Mouse (Mus musculus) common myeloid progenitor, adult 5-6 weeks (primary cell): ENCODE data around the gene Agr2. TPM values are rescaled to one million over a fixed set of nuclear protein-coding genes. Genes with fewer than 3 reads are reported as not detected.
A peak's percentile ranks its signal among the peaks of the same experiment; 100 is the strongest.

Source experiments
- ATAC-seq: replicated peaks from 2 replicates; pipeline ENCODE4 v1.8.0; 2016; ENCODE audit warnings: low read depth, mild to moderate bottlenecking, moderate TSS enrichment, inconsistent platforms; ENCODE audit not compliant: poor library complexity, severe bottlenecking
- total RNA-seq: library from RNA; stranded (forward); fragments of 200-1000, 187-1606 nt; gene quantifications from 2 replicates; pipeline ENCODE4 v1.2.3, GENCODE M21; 2017

The Agr2 gene
- not detected in 2 replicates for total RNA-seq

DNA sequence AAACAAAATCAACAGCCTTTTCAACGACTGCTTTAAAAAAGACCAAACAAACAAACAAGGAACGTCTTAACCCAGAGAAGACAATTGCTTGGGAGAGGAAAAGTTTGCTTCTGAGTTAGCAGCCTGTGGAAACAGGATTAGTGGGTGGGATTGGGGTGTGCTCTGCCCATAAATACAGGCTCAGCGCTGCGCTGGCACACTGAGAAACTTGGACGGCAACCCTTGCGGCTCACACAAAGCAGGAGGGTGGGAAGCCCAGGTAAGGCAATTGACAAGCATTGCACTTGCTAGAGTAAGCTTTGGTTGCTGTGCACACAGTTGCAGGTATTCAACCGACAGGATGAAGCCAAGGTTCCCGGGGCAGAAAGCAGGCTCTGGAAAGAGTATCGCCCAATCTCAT, at the start of gene Agr2:
Gene Agr2 (plus strand): TSS at position 197 of the 400 bp plus-strand sequence.
- no peak for ATAC-seq

- ATAC-seq, result no peak
Observed at GRCm38 (mm10) chr12:35951757-35952156, 41.0 kb upstream of the Agr2 start.

GRCm38 (mm10) chr12:35957235-35957634, 35.5 kb upstream of the Agr2 start:
- peak; percentile 93 for ATAC-seq

DNA sequence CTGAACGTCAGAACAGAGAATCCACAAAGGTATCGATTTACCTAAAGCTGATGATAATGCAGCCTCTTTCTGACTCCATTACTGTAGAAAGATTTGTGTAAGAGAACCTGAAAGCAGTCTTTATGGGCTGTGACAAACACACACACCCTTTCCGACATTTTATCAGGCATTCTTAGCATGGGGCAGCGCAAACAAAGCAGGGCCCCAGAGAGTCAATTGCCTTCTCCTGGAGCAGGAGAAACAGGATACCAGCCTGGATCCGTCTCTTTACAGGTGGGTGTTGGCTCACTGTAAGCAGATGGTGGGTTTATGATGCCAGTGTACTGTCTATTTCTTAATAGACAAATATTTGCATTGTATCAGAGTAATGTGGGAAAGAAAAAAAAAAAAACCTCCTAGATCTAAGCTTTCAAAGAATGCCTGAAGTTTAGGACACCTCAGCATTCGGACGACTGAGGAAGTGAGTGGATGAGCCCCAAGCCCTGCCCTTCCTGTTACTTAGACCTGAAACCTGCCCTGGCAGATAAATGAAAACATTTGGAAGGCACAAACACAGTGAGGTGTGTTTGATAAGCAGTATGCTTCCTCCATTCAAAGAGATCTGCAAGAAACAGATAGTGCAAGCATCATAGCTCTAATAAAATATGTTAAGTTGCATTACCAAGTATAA, 26.5 kb upstream of the Agr2 start:
- peak; percentile 93 for ATAC-seq

DNA sequence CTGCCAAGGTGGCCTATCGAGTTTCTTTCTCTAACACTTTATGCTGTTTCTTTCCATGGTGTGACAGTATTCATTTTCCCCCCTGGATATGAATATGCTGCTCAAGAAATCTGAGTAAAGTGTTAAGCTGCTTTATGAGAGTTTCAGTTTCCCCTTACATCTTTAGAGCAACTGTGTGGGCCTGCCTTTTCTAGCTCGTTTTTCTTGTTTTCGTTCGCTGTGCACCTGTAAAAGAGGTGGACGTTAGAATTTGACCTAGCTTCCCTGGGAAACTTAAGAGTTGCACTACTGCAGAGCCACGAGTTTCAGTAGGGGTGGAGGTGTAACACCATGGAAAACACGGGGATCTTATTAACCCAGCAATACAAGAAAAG, 26.0 kb upstream of the Agr2 start:
- ATAC-seq, result no peak

DNA sequence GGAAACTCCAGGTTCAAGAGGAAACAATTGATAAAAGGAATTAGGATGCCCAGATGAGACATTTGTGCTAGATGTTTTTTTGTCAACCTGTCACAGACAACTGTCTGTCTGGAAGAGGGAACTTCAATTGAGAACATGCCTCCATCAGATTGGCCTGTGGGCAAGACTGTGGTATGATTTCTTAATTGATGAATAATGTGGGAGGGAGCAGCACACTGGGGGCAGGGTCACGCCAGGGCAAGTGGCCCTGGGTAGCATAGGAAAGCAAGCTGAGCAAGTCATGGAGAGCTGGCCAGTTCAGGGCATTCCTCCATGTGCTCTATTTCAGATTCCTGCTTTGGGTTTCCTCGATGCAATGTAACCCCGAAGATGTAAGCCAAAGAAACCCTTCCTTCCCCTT, 16.8 kb upstream of the Agr2 start:
- ATAC-seq, result peak; percentile 73

DNA sequence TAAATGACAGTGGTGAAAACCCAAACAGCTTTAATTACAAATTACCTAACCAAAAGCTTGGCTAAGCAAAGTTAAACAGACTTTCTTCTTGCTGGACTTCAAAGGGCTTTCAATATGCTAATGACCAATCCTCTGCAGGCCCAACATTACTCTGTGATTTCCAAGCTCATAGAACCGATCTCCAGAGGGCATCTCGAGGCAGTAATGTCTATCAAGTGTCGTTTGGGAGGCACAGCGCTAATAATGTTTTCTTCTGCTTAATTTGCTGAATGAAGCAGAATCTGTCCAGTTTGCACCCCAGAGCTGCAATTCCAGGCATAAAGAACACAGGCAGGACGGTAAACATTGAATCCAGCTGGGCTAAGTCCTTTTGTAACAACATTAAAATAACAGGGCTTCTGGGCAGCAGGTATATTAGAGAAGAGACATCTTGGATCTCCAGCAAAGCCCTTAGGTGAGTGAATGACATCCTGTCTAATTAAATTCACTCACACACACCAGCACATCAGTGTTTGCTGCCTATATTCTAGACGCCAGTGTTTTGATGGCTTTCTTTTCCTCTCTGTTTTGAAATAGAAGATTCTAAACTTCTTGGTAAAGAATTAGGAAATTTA, 15.0 kb upstream of the Agr2 start:
- no peak for ATAC-seq

- no peak for ATAC-seq
Observed at GRCm38 (mm10) chr12:35979625-35980024, 13.1 kb upstream of the Agr2 start.

- ATAC-seq, result peak; percentile 89
Observed at GRCm38 (mm10) chr12:35981732-35982360, 10.9 kb upstream of the Agr2 start.

GRCm38 (mm10) chr12:35983472-35983871, 9.2 kb upstream of the Agr2 start:
- ATAC-seq, result peak; percentile 75

DNA sequence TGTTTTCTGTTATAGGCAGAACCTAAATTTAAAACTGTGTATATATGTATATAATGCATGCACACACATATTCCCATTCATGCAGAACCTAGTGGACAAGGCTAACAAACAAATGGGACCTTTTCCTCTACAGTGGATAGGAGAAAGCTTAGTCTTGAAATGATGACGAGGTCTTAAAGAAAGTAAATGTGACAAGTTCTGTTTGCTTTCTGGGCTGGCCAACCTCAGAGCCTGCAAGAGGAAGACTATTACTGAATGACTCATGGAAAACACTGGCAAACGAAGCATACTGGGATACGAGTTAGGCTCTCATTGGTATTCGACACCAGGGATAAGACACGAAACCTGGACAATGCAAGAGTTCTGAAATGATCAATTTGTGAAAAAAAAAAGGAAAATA, 8.0 kb upstream of the Agr2 start:
- no peak for ATAC-seq

GRCm38 (mm10) chr12:35993583-35993982, 876 bp downstream of the Agr2 start:
- ATAC-seq, result no peak

GRCm38 (mm10) chr12:35994098-35994497, 1.4 kb downstream of the Agr2 start:
- no peak for ATAC-seq

GRCm38 (mm10) chr12:35995799-35996198, 3.1 kb downstream of the Agr2 start:
- ATAC-seq, result peak; percentile 70

GRCm38 (mm10) chr12:36004714-36005113, 12.0 kb downstream of the Agr2 start:
- no peak for ATAC-seq

DNA sequence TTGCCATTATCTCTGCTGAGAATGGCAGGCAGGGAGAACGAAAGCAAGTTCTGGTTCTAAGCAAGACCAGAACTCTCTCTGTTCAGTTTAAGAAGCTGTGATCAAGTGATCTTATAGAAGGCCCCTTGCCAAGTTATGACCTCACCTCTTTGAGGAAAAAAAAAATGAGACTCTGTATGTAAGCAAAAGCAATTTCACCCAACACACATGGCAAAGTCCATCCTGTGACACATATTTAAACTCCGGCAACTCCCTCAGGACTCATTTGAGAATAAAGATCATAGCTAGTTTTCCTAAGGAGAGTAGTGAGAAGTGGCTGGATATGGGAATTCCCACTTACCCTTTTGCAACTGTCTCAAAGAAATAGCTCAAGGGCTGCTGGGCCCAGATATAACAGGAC, 14.9 kb downstream of the Agr2 start:
- no peak for ATAC-seq

DNA sequence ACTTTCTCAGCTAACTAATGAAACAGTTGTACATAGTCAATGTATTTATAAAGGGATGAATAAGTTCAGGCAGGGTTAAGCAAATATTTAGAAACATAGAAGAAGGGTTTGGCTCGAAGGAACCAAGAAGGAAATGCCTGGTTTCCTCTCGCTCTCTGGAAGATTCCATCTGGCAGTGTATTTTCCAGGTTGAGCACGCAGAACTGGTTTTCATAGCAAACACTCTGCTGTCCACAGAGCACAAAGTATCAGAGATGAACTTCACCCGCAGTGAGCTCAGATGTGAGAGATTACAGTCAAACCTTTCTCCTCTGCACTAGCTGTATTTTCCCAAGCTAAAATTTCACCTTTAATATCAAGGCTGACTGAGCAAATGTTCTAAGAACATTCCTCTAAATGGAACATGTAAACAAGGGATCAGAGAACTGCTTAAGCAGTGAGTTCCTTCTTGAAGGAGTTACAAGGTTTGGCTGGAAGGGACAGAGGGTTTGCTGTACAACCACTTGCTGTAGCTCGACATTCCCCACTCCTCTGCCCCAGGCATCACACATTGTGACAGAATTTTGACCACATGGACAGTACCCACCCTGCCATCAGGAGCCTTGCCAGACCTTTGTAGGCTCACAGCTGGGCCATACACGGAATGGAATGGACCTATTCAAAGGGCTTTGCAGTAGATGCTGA, 15.8 kb downstream of the Agr2 start:
- no peak for ATAC-seq

DNA sequence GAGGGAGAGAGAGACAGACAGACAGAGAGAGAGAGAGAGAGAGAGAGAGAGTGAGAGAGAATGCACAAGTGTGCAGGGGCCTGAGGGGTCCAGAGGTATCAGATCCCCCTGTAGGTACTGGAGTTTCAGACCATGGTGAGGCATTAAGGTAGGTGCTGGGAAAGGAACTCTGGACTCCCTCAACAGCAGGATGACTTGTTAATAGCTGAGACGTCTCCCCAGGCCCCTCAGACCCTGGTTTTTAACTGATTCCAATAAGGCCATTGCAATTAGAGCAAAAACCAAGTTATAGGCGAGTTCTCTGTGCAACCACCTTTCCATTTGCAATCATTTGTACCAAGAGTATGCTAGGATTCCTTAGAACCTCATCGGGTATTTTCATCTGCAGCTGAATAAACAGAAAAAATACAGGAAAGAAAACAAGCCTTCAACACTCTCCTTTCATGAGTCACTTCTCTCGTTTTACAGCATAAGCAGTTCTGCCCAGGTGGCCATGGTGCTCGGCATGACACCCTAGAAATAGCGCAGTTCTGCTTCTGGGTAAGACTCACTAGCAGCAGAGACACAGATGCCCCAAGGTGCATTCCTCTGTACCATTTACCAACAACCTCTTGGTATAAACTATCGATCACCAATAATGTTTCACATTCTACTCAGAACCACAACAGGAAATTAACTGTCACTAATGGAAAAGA, 20.7 kb downstream of the Agr2 start:
- no peak for ATAC-seq

DNA sequence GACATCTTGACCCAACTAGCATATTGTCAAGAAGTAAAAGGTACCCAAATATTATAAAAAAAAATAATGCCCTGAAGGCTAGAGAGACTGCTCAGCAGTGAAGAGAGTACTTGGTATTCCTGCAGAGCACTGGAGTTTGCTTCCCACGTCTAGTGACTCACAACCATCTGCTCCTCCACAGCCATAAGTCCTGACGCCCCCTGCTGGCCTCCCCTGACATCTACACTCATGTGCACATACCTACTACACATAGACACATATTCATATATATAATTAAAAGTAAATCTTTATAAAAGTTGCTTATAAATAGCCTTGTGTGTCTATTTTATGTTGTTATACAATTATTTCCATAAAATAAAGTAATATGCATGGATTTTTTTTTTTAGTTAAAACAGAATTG, 25.1 kb downstream of the Agr2 start:
- no peak for ATAC-seq

- peak; percentile 85 for ATAC-seq
Observed at GRCm38 (mm10) chr12:36019572-36019971, 26.9 kb downstream of the Agr2 start.
